Mouse (Mus musculus) liver, embryonic 14.5 days (tissue): ENCODE data around the gene D430041D05Rik. TPM values are rescaled to one million over a fixed set of nuclear protein-coding genes. Genes with fewer than 3 reads are reported as not detected.

Experiments used
- ATAC-seq: fragments of 200-750 bp; cut with Nextera tagmentation; 2 replicates; pipeline ENCODE4 v1.8.0; 2017; ENCODE audit warnings: moderate number of reproducible peaks, mild to moderate bottlenecking, moderate library complexity; ENCODE audit not compliant: insufficient read depth
- DNase-seq, 3 experiments: peaks; one replicate each; pipeline ENCODE4 v3.0.0-alpha.2; 2012 to 2013; ENCODE audit warnings: low read depth in 3 of 3, low spot score in 3 of 3
- H3K27ac ChIP-seq: fragments of 300-500 bp; sonication (generic); 2 replicates; pipeline ENCODE4 v1.5.1; 2014; ENCODE audit warnings: moderate library complexity, mild to moderate bottlenecking, control low read depth, inconsistent platforms
- H3K27me3 ChIP-seq: fragments of 300-500 bp; sonication (generic); 2 replicates; pipeline ENCODE4 v1.6.1; 2014; ENCODE audit warnings: mild to moderate bottlenecking, low read length, moderate library complexity; ENCODE audit not compliant: control insufficient read depth, insufficient read depth
- H3K36me3 ChIP-seq: fragments of 300-500 bp; sonication (generic); replicated peaks from 2 replicates; pipeline ENCODE4 v1.6.1; 2014; ENCODE audit warnings: low read depth; ENCODE audit not compliant: control insufficient read depth, insufficient read depth
- H3K4me1 ChIP-seq, 2 experiments: fragments of 200-500 bp in 1 of 2; fragments of 300-500 bp in 1 of 2; sonication (generic) in 1 of 2; replicated peaks; 2 replicates each; pipeline ENCODE4 v1.6.1; 2012 to 2014; ENCODE audit warnings: antibody characterized with exemption in 1 of 2, inconsistent platforms in 1 of 2, low read length in 1 of 2; ENCODE audit not compliant: control insufficient read depth in 2 of 2, insufficient read depth in 2 of 2
- H3K4me2 ChIP-seq: fragments of 300-500 bp; sonication (generic); 2 replicates; pipeline ENCODE4 v1.6.1; 2014; ENCODE audit warnings: low read depth, mild to moderate bottlenecking, control low read depth, moderate library complexity
- H3K4me3 ChIP-seq, 2 experiments: fragments of 200-500 bp in 1 of 2; fragments of 300-500 bp in 1 of 2; sonication (generic) in 1 of 2; 2 replicates each; pipeline ENCODE4 v1.5.1; 2012 to 2014; ENCODE audit warnings: low read depth in 2 of 2, low read length in 2 of 2, mild to moderate bottlenecking in 2 of 2, control low read depth in 1 of 2, inconsistent platforms in 1 of 2, moderate library complexity in 1 of 2; ENCODE audit not compliant: insufficient read depth in 1 of 2
- H3K9ac ChIP-seq: fragments of 300-500 bp; sonication (generic); replicated peaks from 2 replicates; pipeline ENCODE4 v1.6.1; 2014; ENCODE audit warnings: mild to moderate bottlenecking, control low read depth, moderate library complexity
- H3K9me3 ChIP-seq: fragments of 300-500 bp; sonication (generic); 2 replicates; pipeline ENCODE4 v1.6.1; 2016; ENCODE audit warnings: low read length, mixed read lengths; ENCODE audit not compliant: control insufficient read depth
- CTCF ChIP-seq: IDR thresholded peaks from 2 replicates; pipeline ENCODE4 v1.5.1; 2016; ENCODE audit warnings: antibody characterized with exemption, low read depth, control low read depth
- EP300 ChIP-seq: IDR thresholded peaks from 2 replicates; pipeline ENCODE4 v1.6.1; 2016; ENCODE audit warnings: antibody characterized with exemption, low read depth
- WGBS: fragments of 180-500 bp; shearing (Covaris S2); extraction: QIAGEN DNeasy Blood & Tissue Kit; methylation state at CpG from one replicate; pipeline ENCODE4 v1.1.7; 2014; ENCODE audit not compliant: insufficient replicate concordance; 5-methylcytosine and 5-hydroxymethylcytosine counted together
- polyA plus RNA-seq, 2 experiments: library from polyadenylated mRNA; depleted of rRNA in 1 of 2; stranded (reverse) in 1 of 2; unstranded in 1 of 2; fragments of >200 nt; fragmentation: Nextera tagmentation in 1 of 2; extraction: Ambion mirVana in 1 of 2; gene quantifications; 2 replicates each; pipeline versions ENCODE4 v1.2.1 to v1.2.3; 2012 to 2014

Gene D430041D05Rik
- polyA plus RNA-seq, 2 experiments = under 0.01 TPM; not detected in 1

DNA sequence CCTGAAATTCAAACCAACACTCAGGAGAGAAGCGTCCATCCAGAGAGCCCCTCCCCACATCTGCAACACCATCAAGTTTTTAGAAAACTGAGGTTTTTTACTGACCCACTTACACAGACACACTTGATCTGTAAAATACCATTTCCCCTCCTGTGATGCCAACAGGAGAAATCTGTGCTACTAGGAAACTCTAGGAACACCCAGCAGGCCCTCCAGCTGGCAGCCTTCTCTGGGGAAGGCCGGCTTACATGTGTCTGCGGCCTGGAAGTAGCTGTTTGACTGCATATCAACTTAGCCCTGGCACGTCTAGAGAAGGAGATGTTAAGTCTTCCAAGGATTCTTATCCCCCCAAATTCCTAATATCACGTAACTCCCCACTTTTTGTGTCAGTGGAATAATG is 105.1 kb downstream of the D430041D05Rik start:
- Histone ChIP-seq H3K4me3 (no peak overlapping the region), H3K36me3 (no peaks in the 10 kb centered on the region), H3K4me1 (no peaks in the 10 kb centered on the region), H3K9ac (no peak overlapping the region), H3K9me3 (no peaks in the 10 kb centered on the region), H3K27me3 (no peaks in the 10 kb centered on the region), H3K27ac (no peak overlapping the region), H3K4me2 (no peak overlapping the region)
- ATAC-seq = no peak
- no peak for DNase-seq
- WGBS = 58% methylated on average over 5 of the region's 5 CpGs
- TF ChIP-seq CTCF (no peak), EP300 (no peak)

DNA sequence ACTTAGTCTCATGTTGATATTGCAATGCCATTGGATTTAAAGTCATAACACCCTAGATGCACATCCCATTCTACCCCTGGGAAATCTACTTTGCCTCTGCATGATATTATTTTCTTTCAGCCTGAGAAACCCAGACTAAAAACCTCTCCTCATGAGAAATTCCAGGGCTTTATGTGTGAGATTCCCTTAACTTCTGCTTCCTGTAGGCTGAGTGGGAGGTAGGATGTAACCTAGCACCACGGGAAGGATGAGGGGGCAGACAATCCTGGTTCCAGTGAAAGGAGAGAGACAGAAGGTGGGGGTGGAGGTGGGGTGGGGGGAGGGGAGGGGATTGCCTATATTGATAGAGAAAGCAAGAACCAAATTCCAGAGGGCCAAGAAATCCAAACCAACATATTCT is 110.9 kb downstream of the D430041D05Rik start:
- Histone ChIP-seq H3K9ac (no peak overlapping the region), H3K27ac (no peak overlapping the region), H3K36me3 (no peaks in the 10 kb centered on the region), H3K27me3 (no peaks in the 10 kb centered on the region), H3K4me2 (no peak overlapping the region), H3K4me3 (no peak overlapping the region), H3K9me3 (no peaks in the 10 kb centered on the region), H3K4me1 (no peaks in the 10 kb centered on the region)
- ATAC-seq (no peak), DNase-seq (no peak)
- TF ChIP-seq EP300 (no peak), CTCF (no peak)
- WGBS = 45% methylated on average over 1 of the region's 1 CpGs

DNA sequence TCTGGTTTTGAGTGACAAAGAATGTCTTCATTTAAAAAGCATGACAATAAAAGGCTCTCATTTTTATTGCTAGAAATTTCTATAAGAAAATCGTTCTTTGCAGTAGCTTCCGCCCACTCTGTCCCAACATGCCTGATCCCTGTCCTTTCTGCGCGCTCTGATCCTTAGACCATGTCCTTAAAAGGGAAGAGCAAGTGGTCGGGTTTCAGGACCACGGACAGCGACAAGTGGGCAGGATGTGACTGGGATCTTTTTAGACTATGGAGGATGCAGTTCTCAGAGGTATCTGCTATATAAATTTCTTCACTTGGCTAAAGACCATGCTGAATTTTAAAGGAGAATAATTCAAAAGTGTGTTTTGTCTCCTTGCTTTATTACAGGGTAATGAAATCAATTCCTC is 111.7 kb downstream of the D430041D05Rik start:
- ATAC-seq = no peak
- 12% methylated on average over 7 of the region's 7 CpGs for WGBS

DNA sequence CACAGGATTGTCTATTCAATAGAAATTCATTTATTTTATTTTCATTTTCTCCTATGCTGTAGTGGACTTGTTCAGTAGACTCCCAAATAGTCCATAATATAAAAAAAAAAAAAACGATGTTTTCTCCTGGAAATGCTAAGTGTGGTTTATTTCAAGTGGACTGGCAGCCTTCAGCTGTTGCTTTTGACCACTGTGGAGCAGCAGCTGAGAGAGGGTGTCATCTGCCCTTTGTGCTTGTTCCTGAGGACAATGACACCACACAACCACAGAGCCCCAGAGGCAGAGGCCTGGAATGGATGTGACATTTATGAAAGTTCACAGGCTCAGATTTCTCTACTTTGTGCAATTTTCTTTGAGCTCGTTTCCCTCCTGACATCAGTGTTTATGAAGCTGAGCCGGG is 124.0 kb downstream of the D430041D05Rik start:
- TF ChIP-seq EP300 (no peak), CTCF (no peak)
- no peaks in the 10 kb centered on the region for H3K9me3 ChIP-seq
- H3K4me2 ChIP-seq = no peak overlapping the region
- H3K27ac ChIP-seq = no peak overlapping the region
- H3K36me3 ChIP-seq = no peaks in the 10 kb centered on the region
- H3K27me3 ChIP-seq = no peaks in the 10 kb centered on the region
- H3K4me1 ChIP-seq = no peaks in the 10 kb centered on the region
- 52% methylated on average over 3 of the region's 3 CpGs for WGBS
- no peak overlapping the region for H3K4me3 ChIP-seq
- H3K9ac ChIP-seq = no peak overlapping the region
- DNase-seq = no peak
- no peak for ATAC-seq

More for the DNA sequence above, 111.7 kb downstream of the D430041D05Rik start:
- DNase-seq = peak; percentile 34 to 41 (median 37)
- TF ChIP-seq EP300 (no peak), CTCF (no peak)
- Histone ChIP-seq H3K27me3 (no peaks in the 10 kb centered on the region), H3K36me3 (no peaks in the 10 kb centered on the region), H3K27ac (no peak overlapping the region), H3K9me3 (no peaks in the 10 kb centered on the region), H3K4me2 (no peak overlapping the region), H3K9ac (no peak overlapping the region), H3K4me1 (no peaks in the 10 kb centered on the region), H3K4me3 (no peak overlapping the region)

DNA sequence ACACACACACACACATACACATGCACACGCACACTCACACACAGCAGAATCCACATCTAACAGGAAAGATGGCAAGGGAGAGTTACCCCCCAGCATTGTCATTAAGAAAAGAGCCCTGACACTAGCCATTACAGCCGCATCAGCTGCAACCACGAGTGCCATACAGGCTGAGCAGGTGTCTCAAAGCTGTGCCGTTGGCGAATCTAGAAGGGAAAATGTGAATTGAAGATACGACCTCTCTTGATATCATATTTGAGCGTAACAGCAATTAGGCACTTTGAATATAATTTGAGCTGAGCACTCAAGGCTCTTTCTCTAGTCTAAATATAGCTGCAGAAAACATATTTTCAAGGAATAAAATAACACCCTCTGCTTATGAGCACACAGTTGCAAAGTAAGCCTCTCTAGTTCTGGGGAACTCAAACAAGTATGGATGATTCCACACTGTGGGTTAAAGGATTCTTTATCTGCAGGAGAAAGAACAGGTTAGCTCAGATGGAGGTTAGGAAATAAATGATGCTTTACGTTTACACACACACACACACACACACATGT is 127.3 kb downstream of the D430041D05Rik start:
- Histone ChIP-seq H3K4me1 (no peaks in the 10 kb centered on the region), H3K4me2 (no peak overlapping the region), H3K9me3 (no peaks in the 10 kb centered on the region), H3K4me3 (no peak overlapping the region), H3K27me3 (no peaks in the 10 kb centered on the region), H3K36me3 (no peaks in the 10 kb centered on the region), H3K27ac (no peak overlapping the region), H3K9ac (no peak overlapping the region)
- ATAC-seq = no peak
- TF ChIP-seq EP300 = no peak
- WGBS = 73% methylated on average over 8 of the region's 8 CpGs
- no peak for DNase-seq
